Mouse (Mus musculus) embryonic facial prominence, embryonic 14.5 days (tissue): ENCODE results near the gene Traf5. TPM values are rescaled to one million over a fixed set of nuclear protein-coding genes. Genes with fewer than 3 reads are reported as not detected.

Experiments used
- ATAC-seq: fragments of 200-750 bp; cut with Nextera tagmentation; 2 replicates; pipeline ENCODE4 v1.8.0; 2017; ENCODE audit warnings: low read depth, moderate number of reproducible peaks, moderate TSS enrichment
- DNase-seq: peaks from one replicate; pipeline ENCODE4 v3.0.0-alpha.2; 2015; ENCODE audit warnings: low spot score
- H3K27ac ChIP-seq: fragments of 300-500 bp; sonication (generic); replicated peaks from 2 replicates; pipeline ENCODE4 v1.5.1; 2014; ENCODE audit warnings: low read depth, mild to moderate bottlenecking, low read length, moderate library complexity
- H3K27me3 ChIP-seq: fragments of 300-500 bp; sonication (generic); replicated peaks from 2 replicates; pipeline ENCODE4 v1.6.1; 2014; ENCODE audit warnings: low read length; ENCODE audit not compliant: control insufficient read depth, insufficient read depth
- H3K36me3 ChIP-seq: fragments of 300-500 bp; sonication (generic); 2 replicates; pipeline ENCODE4 v1.6.1; 2014; ENCODE audit warnings: low read length, mixed read lengths; ENCODE audit not compliant: control insufficient read depth, insufficient read depth
- H3K4me1 ChIP-seq: fragments of 300-500 bp; sonication (generic); 2 replicates; pipeline ENCODE4 v1.6.1; 2014; ENCODE audit warnings: antibody characterized with exemption, low read length; ENCODE audit not compliant: control insufficient read depth, insufficient read depth
- H3K4me2 ChIP-seq: fragments of 300-500 bp; sonication (generic); 2 replicates; pipeline ENCODE4 v1.6.1; 2014; ENCODE audit warnings: low read depth, mild to moderate bottlenecking, low read length, moderate library complexity, mixed read lengths
- H3K4me3 ChIP-seq: fragments of 300-500 bp; sonication (generic); 2 replicates; pipeline ENCODE4 v1.5.1; 2014; ENCODE audit warnings: low read depth, mild to moderate bottlenecking, low read length
- H3K9ac ChIP-seq: fragments of 300-500 bp; sonication (generic); 2 replicates; pipeline ENCODE4 v1.6.1; 2014; ENCODE audit warnings: low read depth, mild to moderate bottlenecking, low read length, moderate library complexity, mixed read lengths
- H3K9me3 ChIP-seq: fragments of 300-500 bp; sonication (generic); 2 replicates; pipeline ENCODE4 v1.6.1; 2016; ENCODE audit warnings: low read length; ENCODE audit not compliant: control insufficient read depth
- WGBS: fragments of 180-500 bp; shearing (Covaris S2); extraction: QIAGEN DNeasy Blood & Tissue Kit; methylation state at CpG from one replicate; pipeline ENCODE4 v1.1.7; 2014; 5-methylcytosine and 5-hydroxymethylcytosine counted together
- polyA plus RNA-seq: library from polyadenylated mRNA; unstranded; fragments of >200 nt; fragmentation: Nextera tagmentation; extraction: Ambion mirVana; gene quantifications from 2 replicates; pipeline ENCODE4 v1.2.1, GENCODE M21; 2014

Traf5 gene
- polyA plus RNA-seq, 1 experiment from 2014 or later: 19.7 TPM

- no peak overlapping the region for H3K4me2 ChIP-seq
- DNase-seq (no peak), ATAC-seq (no peak)
- H3K4me3 ChIP-seq: no peak overlapping the region
- H3K27ac ChIP-seq: no peak overlapping the region
- H3K9me3 ChIP-seq: peaks cover 5% of the 10 kb centered on the region; the same call in 1 of the 2 replicates
- no peaks in the 10 kb centered on the region for H3K27me3 ChIP-seq
- peaks cover 6% of the 10 kb centered on the region; the same call in 1 of the 2 replicates for H3K4me1 ChIP-seq
- no peaks in the 10 kb centered on the region for H3K36me3 ChIP-seq
- H3K9ac ChIP-seq: no peak overlapping the region
Observed at GRCm38 (mm10) chr1:192076796-192077535, 15.4 kb downstream of the Traf5 start.

GRCm38 (mm10) chr1:192076101-192076500 is 16.3 kb downstream of the Traf5 start:
- Histone ChIP-seq H3K4me2 (no peak overlapping the region), H3K4me3 (no peak overlapping the region), H3K4me1 (peaks cover 12% of the 10 kb centered on the region), H3K27me3 (no peaks in the 10 kb centered on the region), H3K9me3 (peaks cover 1% of the 10 kb centered on the region; the same call in 1 of the 2 replicates), H3K9ac (no peak overlapping the region), H3K36me3 (no peaks in the 10 kb centered on the region), H3K27ac (no peak overlapping the region)
- ATAC-seq (no peak), DNase-seq (no peak)
- 63% methylated on average over 4 of the region's 4 CpGs for WGBS

- H3K27ac ChIP-seq: no peak overlapping the region
Observed at GRCm38 (mm10) chr1:192074824-192075223, 17.5 kb downstream of the Traf5 start.

GRCm38 (mm10) chr1:192072426-192072825 is 19.9 kb downstream of the Traf5 start:
- Histone ChIP-seq H3K4me1 (peaks cover 24% of the 10 kb centered on the region), H3K4me2 (no peak overlapping the region), H3K27me3 (no peaks in the 10 kb centered on the region), H3K27ac (no peak overlapping the region), H3K9me3 (no peaks in the 10 kb centered on the region), H3K4me3 (no peak overlapping the region), H3K36me3 (peaks cover 9% of the 10 kb centered on the region; the same call in 1 of the 2 replicates), H3K9ac (no peak overlapping the region)
- peak; percentile 72 for DNase-seq
- no peak for ATAC-seq
- 44% methylated on average over 1 of the region's 1 CpGs for WGBS

More at GRCm38 (mm10) chr1:192074824-192075223, 17.5 kb downstream of the Traf5 start:
- no peaks in the 10 kb centered on the region for H3K9me3 ChIP-seq
- H3K27me3 ChIP-seq: no peaks in the 10 kb centered on the region
- WGBS: 69% methylated on average over 1 of the region's 1 CpGs
- no peak overlapping the region for H3K4me3 ChIP-seq
- no peaks in the 10 kb centered on the region for H3K36me3 ChIP-seq
- peaks cover 24% of the 10 kb centered on the region for H3K4me1 ChIP-seq
- ATAC-seq (no peak), DNase-seq (no peak)
- no peak overlapping the region for H3K9ac ChIP-seq
- no peak overlapping the region for H3K4me2 ChIP-seq

- Histone ChIP-seq H3K4me2 (peak overlapping the region; percentile 33; the same call in 1 of the 2 replicates), H3K27me3 (no peaks in the 10 kb centered on the region), H3K9ac (no peak overlapping the region), H3K27ac (peak overlapping the region; percentile 3; the same call in 1 of the 2 replicates), H3K36me3 (peaks cover 21% of the 10 kb centered on the region), H3K4me3 (no peak overlapping the region), H3K9me3 (no peaks in the 10 kb centered on the region), H3K4me1 (peaks cover 24% of the 10 kb centered on the region)
- ATAC-seq: peak; percentile 31
- peak; percentile 41 for DNase-seq
- WGBS: 42% methylated on average over 2 of the region's 3 CpGs
Observed at GRCm38 (mm10) chr1:192070618-192071051, 21.7 kb downstream of the Traf5 start.

- Histone ChIP-seq H3K27ac (peak overlapping the region; percentile 3; the same call in 1 of the 2 replicates), H3K27me3 (no peaks in the 10 kb centered on the region), H3K4me3 (no peak overlapping the region), H3K4me2 (peak overlapping the region; percentile 33), H3K9me3 (no peaks in the 10 kb centered on the region), H3K4me1 (peaks cover 24% of the 10 kb centered on the region), H3K9ac (no peak overlapping the region), H3K36me3 (peaks cover 27% of the 10 kb centered on the region)
- DNase-seq (peak; percentile 77), ATAC-seq (peak; percentile 62)
- 30% methylated on average over 13 of the region's 13 CpGs for WGBS
Observed at GRCm38 (mm10) chr1:192069971-192070591, 22.3 kb downstream of the Traf5 start.

GRCm38 (mm10) chr1:192068188-192068587 is 24.2 kb downstream of the Traf5 start:
- DNase-seq: no peak
- Histone ChIP-seq H3K9ac (no peak overlapping the region), H3K27ac (no peak overlapping the region), H3K4me3 (no peak overlapping the region), H3K27me3 (no peaks in the 10 kb centered on the region), H3K4me2 (no peak overlapping the region), H3K4me1 (peaks cover 24% of the 10 kb centered on the region), H3K9me3 (peaks cover 10% of the 10 kb centered on the region), H3K36me3 (peaks cover 44% of the 10 kb centered on the region)
- ATAC-seq: no peak
- 57% methylated on average over 2 of the region's 2 CpGs for WGBS

- peaks cover 18% of the 10 kb centered on the region for H3K4me1 ChIP-seq
- H3K27ac ChIP-seq: no peak overlapping the region
- peaks cover 11% of the 10 kb centered on the region for H3K9me3 ChIP-seq
- no peak for ATAC-seq
- H3K4me3 ChIP-seq: no peak overlapping the region
- no peaks in the 10 kb centered on the region for H3K27me3 ChIP-seq
- 98% methylated on average over 3 of the region's 3 CpGs for WGBS
- peaks cover 55% of the 10 kb centered on the region for H3K36me3 ChIP-seq
- no peak overlapping the region for H3K9ac ChIP-seq
- no peak for DNase-seq
- no peak overlapping the region for H3K4me2 ChIP-seq
Observed at GRCm38 (mm10) chr1:192066956-192067355, 25.4 kb downstream of the Traf5 start.
